Mouse (Mus musculus) megakaryocyte, embryonic 14.5 days (primary cell): ENCODE measurements at regions not wholly inside any gene's neighbourhood (a gene's known extent, or its start where the extent isn't known, plus 50 kb on each side); places are given as distances from the start of the nearest gene placed in this dataset.

Source experiments
- FLI1 ChIP-seq: IDR thresholded peaks from 2 replicates; pipeline ENCODE4 v1.6.1; 2012; ENCODE audit warnings: low read length, inconsistent platforms, mixed read lengths
- GATA1 ChIP-seq: IDR thresholded peaks from 3 replicates; pipeline ENCODE4 v1.6.1; 2012; ENCODE audit warnings: mixed read lengths, low read length, inconsistent platforms, borderline replicate concordance

- TF ChIP-seq GATA1 (no peak), FLI1 (no peak)
These were observed 392.3 kb downstream of the Atp6ap1l start for GRCm38 (mm10) chr13:90512786-90513401.
